Mouse (Mus musculus) midbrain, embryonic 10.5 days (tissue): ENCODE measurements at regions not wholly inside any gene's neighbourhood (a gene's known extent, or its start where the extent isn't known, plus 50 kb on each side); places are given as distances from the start of the nearest gene placed in this dataset.

ENCODE experiments used
- DNase-seq: peaks from one replicate; pipeline ENCODE4 v3.0.0-alpha.2; 2017; ENCODE audit warnings: low spot score
- H3K27ac ChIP-seq: fragments of 300-500 bp; sonication (generic); replicated peaks from 2 replicates; pipeline ENCODE4 v1.5.1; 2016; ENCODE audit warnings: mild to moderate bottlenecking
- H3K27me3 ChIP-seq: fragments of 300-500 bp; sonication (generic); 2 replicates; pipeline ENCODE4 v1.6.1; 2016; ENCODE audit warnings: low read depth, mild to moderate bottlenecking; ENCODE audit not compliant: poor library complexity, severe bottlenecking
- H3K36me3 ChIP-seq: fragments of 300-500 bp; sonication (generic); 2 replicates; pipeline ENCODE4 v1.6.1; 2016; ENCODE audit warnings: mild to moderate bottlenecking, moderate library complexity
- H3K4me1 ChIP-seq: fragments of 300-500 bp; sonication (generic); 2 replicates; pipeline ENCODE4 v1.6.1; 2016
- H3K4me3 ChIP-seq: fragments of 300-500 bp; sonication (generic); 2 replicates; pipeline ENCODE4 v1.5.1; 2016; ENCODE audit warnings: mild to moderate bottlenecking, moderate library complexity
- H3K9me3 ChIP-seq: fragments of 300-500 bp; sonication (generic); replicated peaks from 2 replicates; pipeline ENCODE4 v1.6.1; 2016; ENCODE audit warnings: mild to moderate bottlenecking
- WGBS: fragments of 180-500 bp; shearing (Covaris S2); methylation state at CpG from one replicate; pipeline ENCODE4 v1.1.7; 2016; 5-methylcytosine and 5-hydroxymethylcytosine counted together

- H3K27me3 ChIP-seq: no peaks in the 10 kb centered on the region
- H3K27ac ChIP-seq: no peak overlapping the region
- 62% methylated on average over 2 of the region's 2 CpGs for WGBS
- H3K4me3 ChIP-seq: no peak overlapping the region
- no peaks in the 10 kb centered on the region for H3K4me1 ChIP-seq
- no peak for DNase-seq
- H3K9me3 ChIP-seq: no peaks in the 10 kb centered on the region
- H3K36me3 ChIP-seq: no peaks in the 10 kb centered on the region
Measured at GRCm38 (mm10) chr7:40805211-40805610, 92.9 kb upstream of the Vstm2b start.

GRCm38 (mm10) chr7:40805866-40806265, 92.3 kb upstream of the Vstm2b start:
- Histone ChIP-seq H3K4me3 (no peak overlapping the region), H3K27me3 (no peaks in the 10 kb centered on the region), H3K36me3 (no peaks in the 10 kb centered on the region), H3K27ac (no peak overlapping the region), H3K9me3 (no peaks in the 10 kb centered on the region), H3K4me1 (no peaks in the 10 kb centered on the region)
- no peak for DNase-seq
- WGBS: 92% methylated on average over 4 of the region's 4 CpGs

GRCm38 (mm10) chr7:40812952-40813351, 85.2 kb upstream of the Vstm2b start:
- no peak overlapping the region for H3K4me3 ChIP-seq
- no peak overlapping the region for H3K27ac ChIP-seq
- no peaks in the 10 kb centered on the region for H3K36me3 ChIP-seq
- H3K9me3 ChIP-seq: no peaks in the 10 kb centered on the region
- no peaks in the 10 kb centered on the region for H3K27me3 ChIP-seq
- H3K4me1 ChIP-seq: no peaks in the 10 kb centered on the region
- 89% methylated on average over 4 of the region's 4 CpGs for WGBS
- DNase-seq: no peak

- 91% methylated on average over 7 of the region's 7 CpGs for WGBS
- Histone ChIP-seq H3K4me3 (no peak overlapping the region), H3K4me1 (no peaks in the 10 kb centered on the region), H3K9me3 (no peaks in the 10 kb centered on the region), H3K27me3 (no peaks in the 10 kb centered on the region), H3K36me3 (no peaks in the 10 kb centered on the region), H3K27ac (no peak overlapping the region)
- no peak for DNase-seq
Measured at GRCm38 (mm10) chr7:40825141-40825742, 72.9 kb upstream of the Vstm2b start.

GRCm38 (mm10) chr7:40829526-40829925, 68.6 kb upstream of the Vstm2b start:
- Histone ChIP-seq H3K27ac (no peak overlapping the region), H3K36me3 (no peaks in the 10 kb centered on the region), H3K4me3 (no peak overlapping the region), H3K27me3 (no peaks in the 10 kb centered on the region), H3K4me1 (no peaks in the 10 kb centered on the region), H3K9me3 (no peaks in the 10 kb centered on the region)
- no peak for DNase-seq
- WGBS: 82% methylated on average over 5 of the region's 5 CpGs

- Histone ChIP-seq H3K9me3 (no peaks in the 10 kb centered on the region), H3K27me3 (no peaks in the 10 kb centered on the region), H3K36me3 (no peaks in the 10 kb centered on the region), H3K4me3 (no peak overlapping the region), H3K4me1 (no peaks in the 10 kb centered on the region), H3K27ac (no peak overlapping the region)
- WGBS: 82% methylated on average over 4 of the region's 4 CpGs
- DNase-seq: no peak
Measured at GRCm38 (mm10) chr7:40831583-40831982, 66.5 kb upstream of the Vstm2b start.

- Histone ChIP-seq H3K36me3 (no peaks in the 10 kb centered on the region), H3K9me3 (no peaks in the 10 kb centered on the region), H3K4me3 (no peak overlapping the region), H3K27me3 (no peaks in the 10 kb centered on the region), H3K4me1 (no peaks in the 10 kb centered on the region), H3K27ac (no peak overlapping the region)
- WGBS: 88% methylated on average over 8 of the region's 8 CpGs
- DNase-seq: no peak
Measured at GRCm38 (mm10) chr7:40842344-40842992, 55.7 kb upstream of the Vstm2b start.

- H3K27me3 ChIP-seq: no peaks in the 10 kb centered on the region
- H3K4me1 ChIP-seq: no peaks in the 10 kb centered on the region
- H3K4me3 ChIP-seq: no peak overlapping the region
- 74% methylated on average over 6 of the region's 6 CpGs for WGBS
- no peak overlapping the region for H3K27ac ChIP-seq
- DNase-seq: no peak
- H3K36me3 ChIP-seq: no peaks in the 10 kb centered on the region
- no peaks in the 10 kb centered on the region for H3K9me3 ChIP-seq
Measured at GRCm38 (mm10) chr7:40846512-40846911, 51.6 kb upstream of the Vstm2b start.
